Mouse (Mus musculus): ENCODE results near the gene Nexn.

Nexn gene

GRCm38 (mm10) chr3:152235805-152236204, 30.3 kb downstream of the Nexn start:
- DNase-seq (ENCODE audit: low read depth, low spot score) = no peak

GRCm38 (mm10) chr3:152235238-152235637, 30.9 kb downstream of the Nexn start:
- no peak for DNase-seq (ENCODE audit: low read depth, low spot score)

- peak; percentile 81 for DNase-seq (ENCODE audit: low read depth, low spot score)
Measured at GRCm38 (mm10) chr3:152231333-152232100, 34.6 kb downstream of the Nexn start.

GRCm38 (mm10) chr3:152229271-152229670, 36.9 kb downstream of the Nexn start:
- DNase-seq (ENCODE audit: low read depth, low spot score) = no peak

GRCm38 (mm10) chr3:152228843-152229242, 37.3 kb downstream of the Nexn start:
- DNase-seq (ENCODE audit: low read depth, low spot score) = no peak

GRCm38 (mm10) chr3:152225906-152226305, 40.2 kb downstream of the Nexn start:
- no peak for DNase-seq (ENCODE audit: low read depth, low spot score)

GRCm38 (mm10) chr3:152224918-152225317, 41.2 kb downstream of the Nexn start:
- no peak for DNase-seq (ENCODE audit: low read depth, low spot score)

GRCm38 (mm10) chr3:152213416-152213815, 52.7 kb downstream of the Nexn start:
- no peak for DNase-seq (ENCODE audit: low read depth, low spot score)

GRCm38 (mm10) chr3:152211731-152212279, 54.3 kb downstream of the Nexn start:
- DNase-seq (ENCODE audit: low read depth, low spot score) = no peak

- DNase-seq (ENCODE audit: low read depth, low spot score) = peak; percentile 76
Measured at GRCm38 (mm10) chr3:152210728-152211391, 55.3 kb downstream of the Nexn start.

- peak; percentile 98 for DNase-seq (ENCODE audit: low read depth, low spot score)
Measured at GRCm38 (mm10) chr3:152209967-152210634, 56.0 kb downstream of the Nexn start, which contains the start of the genes Dnajb4 and Fubp1. Dnajb4 (minus strand) TSS chr3:152210302. Fubp1 (plus strand) TSS chr3:152210422.

GRCm38 (mm10) chr3:152209177-152209966, 56.8 kb downstream of the Nexn start:
- peak; percentile 64 for DNase-seq (ENCODE audit: low read depth, low spot score)

- DNase-seq (ENCODE audit: low read depth, low spot score) = no peak
Measured at GRCm38 (mm10) chr3:152208096-152208885, 57.9 kb downstream of the Nexn start.

GRCm38 (mm10) chr3:152207156-152207555, 59.0 kb downstream of the Nexn start:
- no peak for DNase-seq (ENCODE audit: low read depth, low spot score)

GRCm38 (mm10) chr3:152204577-152204976, 61.6 kb downstream of the Nexn start:
- DNase-seq (ENCODE audit: low read depth, low spot score) = no peak

GRCm38 (mm10) chr3:152203996-152204395, 62.2 kb downstream of the Nexn start:
- no peak for DNase-seq (ENCODE audit: low read depth, low spot score)

- DNase-seq (ENCODE audit: low read depth, low spot score) = no peak
Measured at GRCm38 (mm10) chr3:152203411-152203810, 62.7 kb downstream of the Nexn start.

GRCm38 (mm10) chr3:152202942-152203341, 63.2 kb downstream of the Nexn start:
- DNase-seq (ENCODE audit: low read depth, low spot score) = no peak

- no peak for DNase-seq (ENCODE audit: low read depth, low spot score)
Measured at GRCm38 (mm10) chr3:152201651-152202050, 64.5 kb downstream of the Nexn start.

- no peak for DNase-seq (ENCODE audit: low read depth, low spot score)
Measured at GRCm38 (mm10) chr3:152201181-152201580, 65.0 kb downstream of the Nexn start.

All from ES-CJ7 (cell line).